Mouse (Mus musculus) heart, adult 2 months (tissue): ENCODE data around the gene Guca1b. TPM values are rescaled to one million over a fixed set of nuclear protein-coding genes. Genes with fewer than 3 reads are reported as not detected.

Source experiments
- DNase-seq, 2 experiments: peaks; one replicate each; pipeline ENCODE4 v3.0.0; 2021
- H3K27ac ChIP-seq: fragments of 200-600 bp; 2 replicates; pipeline ENCODE4 v1.8.1; 2022
- H3K27me3 ChIP-seq: fragments of 200-500 bp; 2 replicates; pipeline ENCODE4 v1.6.1; 2012; ENCODE audit warnings: mild to moderate bottlenecking, low read length, inconsistent platforms, mixed read lengths; ENCODE audit not compliant: control insufficient read depth, insufficient read depth
- H3K36me3 ChIP-seq: fragments of 200-500 bp; 2 replicates; pipeline ENCODE4 v1.6.1; 2012; ENCODE audit warnings: low read length, inconsistent platforms; ENCODE audit not compliant: control insufficient read depth, insufficient read depth
- H3K4me1 ChIP-seq: fragments of 200-500 bp; 2 replicates; pipeline ENCODE4 v1.6.1; 2011; ENCODE audit warnings: low read length; ENCODE audit not compliant: control insufficient read depth, insufficient read depth
- H3K4me3 ChIP-seq: fragments of 200-600 bp; 2 replicates; pipeline ENCODE4 v1.8.1; 2022
- H3K79me2 ChIP-seq: fragments of 200-500 bp; replicated peaks from 2 replicates; pipeline ENCODE4 v1.6.1; 2012; ENCODE audit warnings: mild to moderate bottlenecking, inconsistent platforms, low read length, moderate library complexity, mixed read lengths; ENCODE audit not compliant: control insufficient read depth, insufficient read depth
- H3K9ac ChIP-seq: fragments of 200-500 bp; 2 replicates; pipeline ENCODE4 v1.6.1; 2012; ENCODE audit warnings: low read depth, mild to moderate bottlenecking, control low read depth, inconsistent platforms, low read length, mixed read lengths
- CTCF ChIP-seq: fragments of 200-600 bp; IDR thresholded peaks from 2 replicates; pipeline ENCODE4 v1.8.1; 2022; ENCODE audit warnings: antibody characterized with exemption, mild to moderate bottlenecking, moderate library complexity
- EP300 ChIP-seq: fragments of 200-500 bp; IDR thresholded peaks from 2 replicates; pipeline ENCODE4 v1.6.1; 2011; ENCODE audit warnings: low read depth, low read length, control low read depth; ENCODE audit not compliant: insufficient read depth
- POLR2A ChIP-seq: fragments of 200-500 bp; IDR thresholded peaks from 2 replicates; pipeline ENCODE4 v1.6.1; 2011; ENCODE audit warnings: mild to moderate bottlenecking, low read depth, low read length, control low read depth; ENCODE audit not compliant: insufficient read depth
- whole genome bisulfite sequencing: fragments of 180-500 bp; shearing (Covaris S2); methylation state at CpG from one replicate; pipeline ENCODE4 v1.1.7; 2018; 5-methylcytosine and 5-hydroxymethylcytosine counted together
- intact Hi-C: fragments of 180-260 bp; cut with DNase I; formaldehyde crosslinking; loops from one replicate; pipeline ENCODE4 v1.15.1; 2025
- polyA plus RNA-seq: library from polyadenylated mRNA; depleted of rRNA; stranded (reverse); fragments of >200 nt; gene quantifications from 2 replicates; pipeline ENCODE4 v1.2.3, GENCODE M21; 2012
- total RNA-seq, 2 experiments: library from RNA; stranded (reverse); gene quantifications; 2 replicates each; pipeline ENCODE4 v1.2.3; 2021

Guca1b gene
- total and polyA plus RNA-seq, 3 experiments, result 0.23 to 0.86 (median 0.43) TPM

- Histone ChIP-seq H3K36me3 (no peaks in the 10 kb centered on the region), H3K27ac (no peak overlapping the region), H3K9ac (no peak overlapping the region), H3K4me1 (no peaks in the 10 kb centered on the region), H3K27me3 (no peaks in the 10 kb centered on the region), H3K4me3 (no peak overlapping the region), H3K79me2 (no peaks in the 10 kb centered on the region)
- TF ChIP-seq POLR2A (no peak), EP300 (no peak), CTCF (no peak)
- WGBS, result 81% methylated on average over 4 of the region's 4 CpGs
- no peak for DNase-seq
- intact Hi-C loops, result no loop called here
These were observed 1.9 kb upstream of the Guca1b start for GRCm38 (mm10) chr17:47383266-47383665.

DNA sequence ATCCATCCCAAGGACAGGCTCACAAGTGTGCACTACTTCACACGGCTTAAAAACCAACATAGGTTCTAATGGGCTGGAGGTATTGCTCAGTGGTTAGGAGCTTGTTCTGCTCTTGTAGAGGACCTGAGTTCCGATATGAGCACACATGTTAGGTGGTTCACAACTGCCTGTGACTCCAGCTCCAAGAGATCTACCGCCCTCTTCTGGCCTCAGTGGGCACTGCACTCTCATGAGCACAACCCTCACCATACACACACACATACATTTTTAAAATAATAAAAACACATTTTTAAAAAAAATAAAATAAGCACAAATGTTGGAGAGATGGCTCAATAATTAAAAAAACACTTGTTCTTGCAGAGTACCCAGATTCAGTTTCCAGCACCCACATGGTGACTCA, 1.1 kb upstream of the Guca1b start:
- Histone ChIP-seq H3K27ac (no peak overlapping the region), H3K79me2 (no peaks in the 10 kb centered on the region), H3K27me3 (no peaks in the 10 kb centered on the region), H3K4me1 (no peaks in the 10 kb centered on the region), H3K4me3 (no peak overlapping the region), H3K9ac (no peak overlapping the region), H3K36me3 (no peaks in the 10 kb centered on the region)
- TF ChIP-seq POLR2A (no peak), EP300 (no peak), CTCF (peak; percentile 23; the same call in 1 of the 2 replicates)
- 88% methylated on average over 3 of the region's 3 CpGs for WGBS
- intact Hi-C loops, result no loop called here
- no peak for DNase-seq

DNA sequence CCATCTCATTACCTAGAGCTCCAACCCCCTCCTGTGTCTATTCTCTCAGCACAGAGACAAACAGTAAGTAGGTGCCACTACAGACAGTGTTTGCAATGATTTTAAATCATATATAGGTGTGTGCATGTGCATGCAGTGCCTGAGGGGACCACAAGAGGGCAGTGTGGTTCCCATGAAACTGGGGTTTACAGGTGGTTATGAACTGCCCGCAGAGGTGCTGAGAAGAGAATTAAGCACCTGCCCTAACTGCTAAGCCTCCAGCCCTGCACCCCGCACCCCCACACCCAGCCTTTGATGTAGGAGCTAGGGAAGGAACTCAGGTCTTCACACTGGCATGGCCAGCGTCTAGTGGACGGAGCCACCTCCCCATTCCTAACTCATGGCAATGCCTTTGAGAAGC, 1.5 kb downstream of the Guca1b start:
- peak in 1 of 2 experiments; percentile 49 for DNase-seq
- TF ChIP-seq POLR2A (no peak), EP300 (no peak), CTCF (peak; percentile 81)
- Histone ChIP-seq H3K36me3 (no peaks in the 10 kb centered on the region), H3K27ac (no peak overlapping the region), H3K9ac (no peak overlapping the region), H3K4me1 (no peaks in the 10 kb centered on the region), H3K4me3 (no peak overlapping the region), H3K79me2 (no peaks in the 10 kb centered on the region), H3K27me3 (no peaks in the 10 kb centered on the region)
- 57% methylated on average over 4 of the region's 4 CpGs for WGBS
- intact Hi-C loops, result no loop called here

- 23% methylated on average over 24 of the region's 24 CpGs for whole genome bisulfite sequencing
- peak overlapping the region; percentile 10; the same call in 1 of the 2 replicates for H3K4me3 ChIP-seq
- DNase-seq, result peak; percentile 22 to 32
- H3K36me3 ChIP-seq, result no peaks in the 10 kb centered on the region
- H3K79me2 ChIP-seq, result no peaks in the 10 kb centered on the region
- peaks cover 2% of the 10 kb centered on the region for H3K27me3 ChIP-seq
- peaks cover 3% of the 10 kb centered on the region for H3K4me1 ChIP-seq
- no peak overlapping the region for H3K9ac ChIP-seq
- no peak overlapping the region for H3K27ac ChIP-seq
- TF ChIP-seq POLR2A (no peak), CTCF (no peak)
- intact Hi-C loops, result no loop called here
These were observed 9.2 kb downstream of the Guca1b start for GRCm38 (mm10) chr17:47394223-47394869.

DNA sequence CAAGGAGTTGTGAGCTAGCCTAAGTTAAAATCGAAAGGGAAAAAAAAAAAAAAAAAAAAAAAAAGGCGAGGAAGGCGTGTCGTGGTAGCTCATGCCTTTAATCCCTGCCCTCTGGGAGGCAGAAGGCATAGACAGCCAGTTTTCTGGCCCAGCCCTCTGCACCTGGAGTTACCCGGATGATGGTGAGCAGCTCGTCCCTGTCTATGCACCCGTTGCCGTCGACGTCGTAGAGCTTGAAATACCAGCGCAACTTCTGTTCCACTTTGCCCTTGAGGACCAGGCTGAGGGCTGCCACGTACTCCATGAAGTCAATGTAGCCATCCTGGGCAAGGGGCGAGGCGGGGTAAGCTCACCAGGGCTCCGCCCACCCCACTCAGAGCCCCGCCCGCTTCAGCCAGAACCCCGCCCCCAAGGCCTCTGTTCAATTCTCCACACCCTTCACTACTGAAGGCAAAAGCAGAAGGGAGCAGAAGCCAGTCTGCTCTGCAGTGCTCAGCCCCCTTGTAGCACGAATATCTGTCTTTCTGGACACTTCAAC, 10.3 kb downstream of the Guca1b start:
- WGBS, result 3% methylated on average over 20 of the region's 20 CpGs

GRCm38 (mm10) chr17:47399091-47399490, 13.9 kb downstream of the Guca1b start:
- no peak for TF ChIP-seq POLR2A
- TF ChIP-seq EP300, result no peak
- no peak for TF ChIP-seq CTCF
- H3K79me2 ChIP-seq, result no peaks in the 10 kb centered on the region
- 77% methylated on average over 8 of the region's 8 CpGs for WGBS
- H3K4me3 ChIP-seq, result no peak overlapping the region
- intact Hi-C loops, result no loop called here
- peaks cover 2% of the 10 kb centered on the region for H3K27me3 ChIP-seq
- H3K36me3 ChIP-seq, result no peaks in the 10 kb centered on the region
- H3K4me1 ChIP-seq, result peaks cover 3% of the 10 kb centered on the region
- no peak for DNase-seq
- no peak overlapping the region for H3K27ac ChIP-seq
- H3K9ac ChIP-seq, result no peak overlapping the region

More for the DNA sequence above, 10.3 kb downstream of the Guca1b start:
- Histone ChIP-seq H3K4me1 (peaks cover 3% of the 10 kb centered on the region), H3K27ac (no peak overlapping the region), H3K9ac (no peak overlapping the region), H3K79me2 (no peaks in the 10 kb centered on the region), H3K27me3 (peaks cover 2% of the 10 kb centered on the region), H3K36me3 (no peaks in the 10 kb centered on the region), H3K4me3 (peak overlapping the region; percentile 31)
- TF ChIP-seq EP300 (no peak), CTCF (no peak), POLR2A (no peak)
- peak; percentile 56 to 63 for DNase-seq
- intact Hi-C loops, result no loop called here
